Mouse (Mus musculus) forebrain, embryonic 13.5 days (tissue): ENCODE data around the gene Klhl18. TPM values are rescaled to one million over a fixed set of nuclear protein-coding genes. Genes with fewer than 3 reads are reported as not detected.
A peak's percentile ranks its signal among the peaks of the same experiment; 100 is the strongest.

ENCODE experiments used
- ATAC-seq: fragments of 200-750 bp; cut with Nextera tagmentation; 2 replicates; pipeline ENCODE4 v1.8.0; 2017
- H3K27ac ChIP-seq: fragments of 300-500 bp; sonication (generic); 2 replicates; pipeline ENCODE4 v1.5.1; 2015; ENCODE audit warnings: inconsistent platforms, mild to moderate bottlenecking, moderate library complexity
- H3K27me3 ChIP-seq: fragments of 300-500 bp; sonication (generic); 2 replicates; pipeline ENCODE4 v1.6.1; 2015; ENCODE audit warnings: mild to moderate bottlenecking, inconsistent platforms
- H3K36me3 ChIP-seq: fragments of 300-500 bp; sonication (generic); 2 replicates; pipeline ENCODE4 v1.6.1; 2015; ENCODE audit warnings: mild to moderate bottlenecking, inconsistent platforms; ENCODE audit not compliant: poor library complexity, severe bottlenecking
- H3K4me1 ChIP-seq: fragments of 300-500 bp; sonication (generic); 2 replicates; pipeline ENCODE4 v1.6.1; 2015; ENCODE audit warnings: inconsistent platforms
- H3K4me2 ChIP-seq: fragments of 300-500 bp; sonication (generic); 2 replicates; pipeline ENCODE4 v1.6.1; 2015; ENCODE audit warnings: inconsistent platforms, mild to moderate bottlenecking, moderate library complexity
- H3K4me3 ChIP-seq: fragments of 300-500 bp; sonication (generic); 2 replicates; pipeline ENCODE4 v1.5.1; 2015; ENCODE audit warnings: mild to moderate bottlenecking, inconsistent platforms
- H3K9ac ChIP-seq: fragments of 300-500 bp; sonication (generic); 2 replicates; pipeline ENCODE4 v1.6.1; 2015; ENCODE audit warnings: mild to moderate bottlenecking, inconsistent platforms
- H3K9me3 ChIP-seq: fragments of 300-500 bp; sonication (generic); replicated peaks from 2 replicates; pipeline ENCODE4 v1.6.1; 2016; ENCODE audit warnings: inconsistent platforms
- WGBS: fragments of 180-500 bp; shearing (Covaris S2); methylation state at CpG from one replicate; pipeline ENCODE4 v1.1.7; 2015; 5-methylcytosine and 5-hydroxymethylcytosine counted together
- polyA plus RNA-seq: library from polyadenylated mRNA; unstranded; fragments of >200 nt; fragmentation: Nextera tagmentation; extraction: Ambion mirVana; gene quantifications from 2 replicates; pipeline ENCODE4 v1.2.1, GENCODE M21; 2015

The Klhl18 gene
- polyA plus RNA-seq, 1 experiment from 2014 or later, result 8.2 TPM

DNA sequence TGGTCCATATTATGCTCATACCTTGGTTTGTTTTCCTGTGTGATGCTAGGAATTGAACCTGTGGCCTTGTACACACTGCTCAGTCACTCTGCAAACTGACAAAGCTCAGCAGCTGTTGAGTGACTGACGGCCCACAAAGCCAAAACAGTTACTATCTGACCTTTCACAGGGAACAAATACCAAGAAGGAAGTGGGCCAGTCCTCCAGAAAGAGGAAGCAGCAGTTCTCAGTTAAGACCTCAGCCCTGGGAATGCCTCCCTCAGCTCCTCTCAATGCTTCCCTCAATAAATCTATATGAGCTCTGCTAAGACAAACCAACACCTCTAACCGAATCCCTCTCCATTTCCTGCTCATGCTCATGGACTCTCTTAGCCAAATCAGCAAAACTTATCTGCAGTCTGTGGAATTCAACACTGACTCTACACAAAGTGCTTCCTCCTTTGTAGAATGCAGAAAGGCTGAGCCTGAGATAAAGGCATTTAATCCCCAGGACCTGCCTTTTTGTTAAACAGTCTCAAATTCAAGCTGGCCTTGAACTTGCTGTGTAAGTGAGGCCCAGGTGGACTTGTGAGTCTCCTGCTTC is 17.3 kb downstream of the Klhl18 start:
- 79% methylated on average over 2 of the region's 2 CpGs for WGBS
- H3K4me2 ChIP-seq, result no peak overlapping the region
- no peaks in the 10 kb centered on the region for H3K27me3 ChIP-seq
- no peak overlapping the region for H3K4me3 ChIP-seq
- no peaks in the 10 kb centered on the region for H3K9me3 ChIP-seq
- no peak for ATAC-seq
- H3K9ac ChIP-seq, result no peak overlapping the region
- peaks cover 7% of the 10 kb centered on the region; the same call in 1 of the 2 replicates for H3K36me3 ChIP-seq
- no peaks in the 10 kb centered on the region for H3K4me1 ChIP-seq
- H3K27ac ChIP-seq, result no peak overlapping the region

DNA sequence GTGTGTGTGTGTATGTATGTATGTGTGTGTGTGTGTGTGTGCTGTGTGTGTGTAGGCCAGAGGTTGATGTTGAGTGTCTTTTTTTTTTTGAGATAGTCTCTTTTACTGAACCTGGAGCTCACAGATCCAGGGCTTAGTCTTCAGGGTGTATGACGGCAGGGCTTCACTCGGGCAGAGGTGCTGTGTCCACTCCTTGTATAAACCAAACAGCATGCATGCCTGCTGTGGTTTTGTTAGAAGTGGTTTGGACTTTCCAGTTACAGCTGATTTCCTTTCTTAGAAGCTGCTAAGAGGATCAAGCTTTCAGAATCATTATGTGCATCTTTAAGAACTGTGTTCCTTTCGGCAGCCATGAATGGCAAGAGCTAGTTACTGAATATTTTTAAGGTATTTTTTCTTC is 18.6 kb downstream of the Klhl18 start:
- Histone ChIP-seq H3K36me3 (peaks cover 10% of the 10 kb centered on the region; the same call in 1 of the 2 replicates), H3K4me2 (no peak overlapping the region), H3K4me3 (no peak overlapping the region), H3K27ac (no peak overlapping the region), H3K4me1 (no peaks in the 10 kb centered on the region), H3K9me3 (no peaks in the 10 kb centered on the region), H3K27me3 (no peaks in the 10 kb centered on the region), H3K9ac (no peak overlapping the region)
- ATAC-seq, result no peak
- WGBS, result 89% methylated on average over 3 of the region's 3 CpGs

DNA sequence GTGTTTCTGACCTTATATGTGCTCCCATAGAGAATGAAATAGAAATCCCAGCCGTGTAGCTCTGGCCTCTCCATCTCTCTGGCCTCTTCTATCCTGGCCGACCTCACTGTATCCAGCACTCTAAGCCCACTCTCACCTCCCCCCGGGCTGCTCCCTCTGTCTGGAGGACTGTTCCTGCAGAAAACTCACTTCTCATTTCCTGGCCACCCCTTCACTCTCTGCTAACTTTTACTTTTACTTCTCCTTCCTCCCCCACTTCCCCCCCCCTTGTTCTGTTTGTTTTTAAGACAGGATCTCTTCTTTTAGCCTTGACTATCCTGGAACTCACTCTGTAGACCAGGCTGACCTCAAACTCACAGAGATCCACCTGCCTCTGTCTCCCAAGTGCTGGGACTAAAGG is 24.0 kb downstream of the Klhl18 start:
- Histone ChIP-seq H3K36me3 (peaks cover 19% of the 10 kb centered on the region), H3K9me3 (no peaks in the 10 kb centered on the region), H3K4me1 (peaks cover 4% of the 10 kb centered on the region; the same call in 1 of the 2 replicates), H3K4me2 (no peak overlapping the region), H3K9ac (no peak overlapping the region), H3K27ac (no peak overlapping the region), H3K4me3 (no peak overlapping the region), H3K27me3 (no peaks in the 10 kb centered on the region)
- WGBS, result 90% methylated on average over 3 of the region's 3 CpGs
- ATAC-seq, result no peak

DNA sequence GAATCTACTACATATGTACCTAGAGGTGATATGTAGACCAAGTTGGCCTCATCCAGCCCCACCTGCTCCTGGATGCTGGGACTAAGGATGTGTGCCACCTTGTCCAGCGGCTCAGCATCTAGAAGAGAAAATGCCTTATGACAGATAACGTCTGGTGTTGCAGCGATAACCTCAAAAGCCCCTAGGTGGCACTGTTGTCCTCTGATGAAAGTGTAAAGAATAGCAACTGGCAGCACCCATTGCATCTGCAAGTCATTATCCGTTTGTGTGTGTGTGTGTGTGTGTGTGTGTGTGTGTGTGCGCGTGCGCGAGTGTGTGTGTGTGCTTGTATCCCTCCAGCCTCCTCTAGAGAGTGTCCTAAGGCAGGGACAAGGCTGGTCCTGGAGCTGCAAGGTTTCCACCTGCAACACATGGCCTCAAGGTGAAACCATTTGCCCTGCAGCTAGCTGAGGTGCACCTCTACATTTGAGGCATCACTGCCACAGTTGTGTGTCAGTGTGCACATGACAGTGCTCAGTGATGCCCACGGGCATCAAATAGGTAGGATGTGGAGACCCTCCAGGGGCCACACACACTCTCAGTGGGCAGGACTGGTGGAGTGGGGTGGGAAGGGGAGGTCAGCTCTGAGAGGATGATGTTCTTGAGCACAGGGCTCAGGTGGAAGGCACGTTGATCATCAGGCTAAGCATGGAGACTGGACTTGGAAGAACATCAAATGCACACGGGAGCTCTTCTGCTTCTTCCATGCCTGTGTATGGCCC is 27.5 kb downstream of the Klhl18 start:
- no peak overlapping the region for H3K9ac ChIP-seq
- H3K4me3 ChIP-seq, result no peak overlapping the region
- H3K4me2 ChIP-seq, result no peak overlapping the region
- no peaks in the 10 kb centered on the region for H3K9me3 ChIP-seq
- peaks cover 4% of the 10 kb centered on the region; the same call in 1 of the 2 replicates for H3K4me1 ChIP-seq
- ATAC-seq, result peak; percentile 90
- no peak overlapping the region for H3K27ac ChIP-seq
- H3K36me3 ChIP-seq, result peaks cover 17% of the 10 kb centered on the region
- no peaks in the 10 kb centered on the region for H3K27me3 ChIP-seq
- 31% methylated on average over 11 of the region's 11 CpGs for WGBS

DNA sequence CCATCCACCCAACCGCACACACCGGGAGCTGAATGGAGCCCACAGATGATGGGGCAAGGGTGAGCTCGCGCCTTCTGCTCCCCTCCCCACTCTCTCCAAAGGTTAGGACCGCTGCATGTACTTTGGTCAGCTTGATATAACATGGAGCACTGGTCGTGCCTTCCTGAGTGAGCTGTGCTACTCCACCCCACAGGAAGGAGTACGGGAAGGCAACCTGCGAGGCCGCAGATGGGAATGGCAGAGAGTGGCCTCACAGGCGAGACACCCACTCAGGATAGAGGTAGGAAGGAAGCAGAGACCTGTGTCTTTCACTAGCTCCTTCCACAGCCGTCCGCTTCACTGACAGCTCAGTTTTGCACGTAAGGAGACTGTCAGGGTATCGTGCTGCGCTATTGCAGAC is 28.1 kb downstream of the Klhl18 start:
- Histone ChIP-seq H3K27ac (no peak overlapping the region), H3K4me2 (no peak overlapping the region), H3K4me1 (peaks cover 4% of the 10 kb centered on the region; the same call in 1 of the 2 replicates), H3K4me3 (no peak overlapping the region), H3K36me3 (peaks cover 19% of the 10 kb centered on the region), H3K27me3 (no peaks in the 10 kb centered on the region), H3K9ac (no peak overlapping the region), H3K9me3 (no peaks in the 10 kb centered on the region)
- no peak for ATAC-seq
- WGBS, result 83% methylated on average over 15 of the region's 15 CpGs

DNA sequence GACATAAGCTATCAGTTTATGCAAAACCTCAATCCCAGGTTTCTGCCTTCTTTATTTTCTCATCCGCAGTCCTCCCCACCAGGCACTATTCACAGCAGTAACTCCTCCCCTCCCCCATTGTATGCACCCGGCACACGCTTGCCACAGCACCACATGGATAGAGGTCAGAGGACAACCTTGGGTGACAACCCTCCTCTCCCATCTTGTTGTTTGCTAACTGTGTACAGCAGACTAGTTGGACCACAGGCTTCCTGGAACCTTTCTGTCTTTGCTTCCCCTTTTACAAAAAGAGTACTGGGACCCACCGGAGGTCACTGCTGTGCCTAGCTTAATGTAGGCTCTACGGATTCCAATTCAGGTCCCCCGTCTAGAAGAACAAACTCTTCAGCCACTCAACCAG is 35.9 kb downstream of the Klhl18 start:
- Histone ChIP-seq H3K9me3 (no peaks in the 10 kb centered on the region), H3K27me3 (no peaks in the 10 kb centered on the region), H3K27ac (no peak overlapping the region), H3K4me3 (no peak overlapping the region), H3K9ac (no peak overlapping the region), H3K36me3 (peaks cover 39% of the 10 kb centered on the region), H3K4me2 (no peak overlapping the region), H3K4me1 (no peaks in the 10 kb centered on the region)
- 89% methylated on average over 6 of the region's 6 CpGs for WGBS
- ATAC-seq, result no peak

DNA sequence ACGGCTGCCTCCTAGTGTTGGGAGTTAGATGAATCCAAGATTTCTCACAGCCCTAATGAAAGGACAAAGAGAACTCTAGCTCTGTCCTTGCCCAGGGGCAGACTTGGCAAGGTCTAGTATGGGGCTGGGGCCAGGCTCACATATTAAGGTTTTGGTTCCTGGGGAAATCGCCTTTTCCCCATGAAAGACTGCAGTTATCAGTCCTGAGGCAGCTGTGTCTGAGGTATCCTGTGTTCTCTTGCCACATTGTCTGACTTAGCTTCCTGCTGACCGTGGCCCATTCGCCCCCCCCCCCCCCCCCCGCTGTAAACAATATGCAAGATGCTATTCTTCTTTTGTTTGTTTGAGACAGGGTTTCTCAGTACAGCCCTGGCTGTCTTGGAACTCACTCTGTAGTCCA is 36.4 kb downstream of the Klhl18 start:
- Histone ChIP-seq H3K4me1 (no peaks in the 10 kb centered on the region), H3K9me3 (no peaks in the 10 kb centered on the region), H3K27me3 (no peaks in the 10 kb centered on the region), H3K4me3 (no peak overlapping the region), H3K4me2 (no peak overlapping the region), H3K36me3 (peaks cover 44% of the 10 kb centered on the region), H3K9ac (no peak overlapping the region), H3K27ac (no peak overlapping the region)
- no peak for ATAC-seq
- WGBS, result 53% methylated on average over 4 of the region's 5 CpGs

DNA sequence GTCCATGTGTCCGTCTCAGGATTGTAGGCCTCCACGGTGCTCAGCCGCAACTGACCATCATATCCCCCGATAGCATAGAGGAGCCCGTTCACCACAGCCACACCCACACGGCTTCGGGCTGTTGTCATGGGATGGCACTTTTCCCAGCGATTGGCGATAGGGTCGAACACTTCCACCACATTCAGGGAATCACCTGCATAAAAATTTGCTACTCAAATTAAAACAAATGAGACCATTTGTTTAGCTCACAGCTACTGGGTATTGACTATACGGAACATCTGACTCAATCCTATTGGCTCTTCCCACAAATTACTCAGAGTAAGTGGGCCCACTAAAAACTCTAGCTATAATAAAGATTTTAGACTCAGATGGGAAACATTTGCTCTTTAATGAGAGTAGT is 40.5 kb downstream of the Klhl18 start:
- no peaks in the 10 kb centered on the region for H3K9me3 ChIP-seq
- WGBS, result 96% methylated on average over 11 of the region's 11 CpGs
- H3K9ac ChIP-seq, result no peak overlapping the region
- no peaks in the 10 kb centered on the region for H3K4me1 ChIP-seq
- no peaks in the 10 kb centered on the region for H3K27me3 ChIP-seq
- H3K27ac ChIP-seq, result no peak overlapping the region
- no peak for ATAC-seq
- H3K36me3 ChIP-seq, result peaks cover 57% of the 10 kb centered on the region
- no peak overlapping the region for H3K4me2 ChIP-seq
- no peak overlapping the region for H3K4me3 ChIP-seq

DNA sequence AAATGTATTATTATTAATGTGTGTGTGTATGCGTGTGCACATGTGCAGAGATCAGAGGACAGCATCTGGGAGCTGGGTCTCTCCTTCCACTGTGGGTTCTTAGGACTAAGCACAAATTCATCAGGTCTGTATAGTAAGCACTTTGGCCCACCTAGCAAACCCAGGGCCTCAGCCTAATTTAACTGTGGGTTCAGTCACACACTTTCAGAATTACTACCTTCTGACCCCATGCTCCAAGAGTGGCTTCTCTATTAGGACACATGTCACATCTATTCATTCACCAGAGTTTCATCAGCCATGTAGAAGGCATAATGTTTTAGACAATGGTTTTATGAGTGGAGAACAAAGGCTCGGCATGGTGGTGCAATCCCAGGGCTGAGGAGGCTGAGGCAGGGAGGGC is 43.4 kb downstream of the Klhl18 start:
- Histone ChIP-seq H3K9me3 (no peaks in the 10 kb centered on the region), H3K27me3 (no peaks in the 10 kb centered on the region), H3K27ac (no peak overlapping the region), H3K4me1 (no peaks in the 10 kb centered on the region), H3K4me2 (no peak overlapping the region), H3K9ac (no peak overlapping the region), H3K4me3 (no peak overlapping the region), H3K36me3 (peaks cover 74% of the 10 kb centered on the region)
- 91% methylated on average over 2 of the region's 2 CpGs for WGBS
- ATAC-seq, result no peak

DNA sequence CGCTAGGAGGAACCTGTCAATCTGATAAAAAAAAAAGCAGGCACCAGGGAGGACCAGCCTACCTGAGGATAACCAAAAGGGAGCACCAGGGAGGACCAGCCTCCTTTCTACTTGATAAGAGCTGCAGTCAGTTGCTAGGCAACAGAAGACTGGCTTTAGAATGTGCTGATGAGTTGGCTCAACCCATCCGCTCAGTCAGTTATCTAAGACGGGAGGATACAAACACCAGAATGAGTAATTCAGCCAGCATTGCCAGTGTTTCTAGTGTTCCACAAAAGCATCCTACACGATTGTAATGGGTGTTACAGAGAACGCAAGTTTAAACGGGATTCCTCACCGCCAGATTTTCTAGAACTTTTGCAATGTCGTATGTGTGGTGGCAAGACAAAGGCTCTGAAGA is 45.3 kb downstream of the Klhl18 start:
- H3K36me3 ChIP-seq, result peaks cover 76% of the 10 kb centered on the region
- H3K27me3 ChIP-seq, result no peaks in the 10 kb centered on the region
- ATAC-seq, result no peak
- no peak overlapping the region for H3K27ac ChIP-seq
- no peaks in the 10 kb centered on the region for H3K4me1 ChIP-seq
- no peak overlapping the region for H3K4me3 ChIP-seq
- H3K9ac ChIP-seq, result no peak overlapping the region
- 79% methylated on average over 8 of the region's 8 CpGs for WGBS
- no peaks in the 10 kb centered on the region for H3K9me3 ChIP-seq
- H3K4me2 ChIP-seq, result no peak overlapping the region

DNA sequence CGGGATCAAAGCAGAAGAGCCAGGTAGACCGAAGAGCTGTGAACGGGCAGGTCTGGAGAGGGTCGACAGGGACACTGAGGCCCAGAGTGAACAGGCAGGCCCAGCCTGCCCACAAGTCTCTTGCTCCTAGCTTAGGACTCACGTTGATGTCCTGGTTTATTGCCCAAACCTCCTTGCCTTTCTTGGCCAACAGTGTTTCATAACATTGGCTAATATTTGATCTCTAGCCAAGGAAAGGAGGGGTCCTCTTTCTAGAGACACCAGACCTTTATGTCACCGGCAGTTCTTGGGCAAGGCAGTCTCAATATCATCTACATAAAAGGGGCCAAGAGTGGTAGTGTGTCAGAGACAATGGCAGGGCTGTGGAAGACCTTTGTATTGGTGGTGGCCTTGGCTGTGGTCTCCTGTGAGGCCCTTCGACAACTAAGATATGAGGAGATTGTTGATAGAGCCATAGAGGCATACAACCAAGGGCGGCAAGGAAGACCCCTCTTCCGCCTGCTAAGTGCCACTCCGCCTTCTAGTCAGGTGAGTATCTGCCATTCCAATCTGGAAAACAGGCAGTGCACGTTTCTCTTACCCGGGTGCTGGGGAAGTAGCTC is 56.9 kb downstream of the Klhl18 start, which contains the start of gene Ngp:
Gene Ngp, plus strand, starts transcription at position 237 of the 602 bp plus-strand sequence.
- ATAC-seq, result no peak
- no peaks in the 10 kb centered on the region for H3K36me3 ChIP-seq
- no peak within 1 kb of the TSS for H3K27ac ChIP-seq
- no peaks in the 10 kb centered on the region for H3K9me3 ChIP-seq
- H3K4me1 ChIP-seq, result no peaks in the 10 kb centered on the region
- WGBS, result 92% methylated on average over 12 of the region's 12 CpGs
- no peak within 1 kb of the TSS for H3K4me2 ChIP-seq
- H3K27me3 ChIP-seq, result no peaks in the 10 kb centered on the region
- no peak within 1 kb of the TSS for H3K4me3 ChIP-seq
- H3K9ac ChIP-seq, result no peak within 1 kb of the TSS

DNA sequence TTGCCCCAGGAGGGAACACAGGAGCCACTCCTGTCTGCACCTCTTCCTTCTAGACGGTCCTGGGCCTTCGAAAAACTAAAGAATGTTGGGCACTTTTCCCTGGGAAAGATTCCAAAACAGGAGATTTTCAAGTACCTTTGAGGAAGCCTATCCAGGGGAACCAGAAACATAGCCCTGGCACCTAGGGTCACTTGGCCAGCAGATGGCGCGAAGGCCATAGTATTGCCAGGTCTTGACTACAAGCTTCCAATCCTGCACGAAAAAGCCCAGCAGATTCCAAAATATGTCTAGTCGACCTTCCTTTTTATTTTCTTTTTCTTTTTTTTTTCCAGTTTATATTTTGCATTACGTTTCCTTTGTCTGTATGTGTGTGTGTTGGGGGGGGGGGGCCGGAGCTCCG is 62.7 kb downstream of the Klhl18 start:
- ATAC-seq, result no peak
- no peak overlapping the region for H3K27ac ChIP-seq
- H3K36me3 ChIP-seq, result no peaks in the 10 kb centered on the region
- WGBS, result 54% methylated on average over 9 of the region's 9 CpGs
- no peak overlapping the region for H3K9ac ChIP-seq
- no peak overlapping the region for H3K4me3 ChIP-seq
- no peak overlapping the region for H3K4me2 ChIP-seq
- H3K27me3 ChIP-seq, result no peaks in the 10 kb centered on the region
- H3K9me3 ChIP-seq, result no peaks in the 10 kb centered on the region
- peaks cover 5% of the 10 kb centered on the region; the same call in 1 of the 2 replicates for H3K4me1 ChIP-seq
